8 mouse cellular contexts compared by ENCODE assay signal in the genomic region with DNA sequence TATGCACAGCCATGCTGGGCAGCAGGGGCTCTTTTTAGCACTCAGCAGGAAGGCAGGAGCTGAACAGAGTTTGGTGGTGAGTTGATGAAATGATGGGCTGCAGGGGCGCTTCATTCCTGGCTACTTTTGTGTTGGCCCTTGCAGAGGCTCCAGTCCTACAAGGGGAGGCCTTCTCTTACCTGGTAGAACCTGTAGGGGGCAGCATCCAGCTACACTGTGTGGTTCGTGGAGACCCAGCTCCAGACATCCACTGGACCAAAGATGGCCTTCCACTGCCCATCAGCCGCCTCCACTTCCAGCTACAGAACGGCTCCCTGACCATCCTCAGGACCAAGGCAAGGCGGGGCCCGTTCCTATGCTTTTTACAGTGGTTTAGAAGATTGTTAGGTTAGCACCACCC. TPM values are rescaled to one million over a fixed set of nuclear protein-coding genes. Genes with fewer than 3 reads are reported as not detected.
DNase-seq lines count a peak whose midpoint lies in the region; ATAC-seq and TF ChIP-seq lines count a peak whose summit lies in the region.

No protein-coding gene starts in this region.

- no peak overlapping the region for H3K4me3 ChIP-seq in E14TG2a.4 (replicated peaks; ENCODE audit: low read length)
- no peak overlapping the region for H3K4me3 ChIP-seq in embryonic facial prominence, embryonic 10.5 days
- no peak overlapping the region for H3K4me3 ChIP-seq in neural tube, embryonic 11.5 days (ENCODE audit: low read depth, low read length)

- H3K27ac ChIP-seq in embryonic facial prominence, embryonic 10.5 days (replicated peaks) = no peak overlapping the region
- no peak overlapping the region for H3K27ac ChIP-seq in neural tube, embryonic 11.5 days (ENCODE audit: low read depth, low read length)

- 30% methylated on average over 6 of the region's 6 CpGs for WGBS in embryonic facial prominence, embryonic 10.5 days
- 36% methylated on average over 6 of the region's 6 CpGs for WGBS in neural tube, embryonic 11.5 days

- no peak for ATAC-seq in neural tube, embryonic 11.5 days (ENCODE audit: insufficient read depth, low FRiP score, low TSS enrichment)
- ATAC-seq in erythroid progenitor cell, adult 5-6 weeks (replicated peaks; ENCODE audit: low FRiP score, poor library complexity, severe bottlenecking) = no peak

- TF ChIP-seq CTCF in E14TG2a.4 (conservative IDR thresholded peaks at IDR 0.05; ENCODE audit: low read length) = peak; percentile 63

- H3K9ac ChIP-seq in neural tube, embryonic 11.5 days (ENCODE audit: low read length) = no peak overlapping the region

- H3K4me1 ChIP-seq in E14TG2a.4 (replicated peaks; ENCODE audit: low read depth, low read length) = 0 out of 2 replicates have a peak, but pooled peaks cover 3% of the 10 kb centered on the region
- H3K4me1 ChIP-seq in embryonic facial prominence, embryonic 10.5 days = peaks cover 17% of the 10 kb centered on the region
- no peaks in the 10 kb centered on the region for H3K4me1 ChIP-seq in neural tube, embryonic 11.5 days (ENCODE audit: control insufficient read depth, insufficient read depth, low read length)

- H3K27me3 ChIP-seq in E14TG2a.4 (ENCODE audit: insufficient read depth, low read length) = peaks cover 4% of the 10 kb centered on the region; the same call in 1 of the 2 replicates
- peaks cover 16% of the 10 kb centered on the region; the same call in 1 of the 2 replicates for H3K27me3 ChIP-seq in embryonic facial prominence, embryonic 10.5 days (replicated peaks; ENCODE audit: low read depth, poor library complexity, severe bottlenecking)
- H3K27me3 ChIP-seq in neural tube, embryonic 11.5 days (ENCODE audit: control insufficient read depth, insufficient read depth, low read length) = no peaks in the 10 kb centered on the region

- no peaks in the 10 kb centered on the region for H3K36me3 ChIP-seq in E14TG2a.4 (ENCODE audit: insufficient read depth, low read length)
- H3K36me3 ChIP-seq in embryonic facial prominence, embryonic 10.5 days (replicated peaks) = no peaks in the 10 kb centered on the region
- H3K36me3 ChIP-seq in neural tube, embryonic 11.5 days (ENCODE audit: control insufficient read depth, insufficient read depth, low read length) = no peaks in the 10 kb centered on the region

- H3K4me2 ChIP-seq in neural tube, embryonic 11.5 days (ENCODE audit: low read depth) = no peak overlapping the region

- DNase-seq in left cerebral cortex, adult 18-20 months (ENCODE audit: low spot score in 2 of 2) = peak; percentile 30 to 48
- DNase-seq in left cerebral cortex, adult 11 months (ENCODE audit: low spot score) = no peak
- peak; percentile 64 for DNase-seq in ZHBTc4 (ENCODE audit: low read depth, low spot score)
- DNase-seq in embryonic facial prominence, embryonic 10.5 days (ENCODE audit: low spot score) = peak; percentile 64
- DNase-seq in layer of hippocampus, adult 9-10 months (ENCODE audit: low spot score) = peak; percentile 39
- DNase-seq in neural tube, embryonic 11.5 days (ENCODE audit: low spot score) = peak; percentile 59

- H3K9me3 ChIP-seq in E14TG2a.4 (ENCODE audit: low read length) = no peaks in the 10 kb centered on the region
- H3K9me3 ChIP-seq in embryonic facial prominence, embryonic 10.5 days = no peaks in the 10 kb centered on the region
- no peaks in the 10 kb centered on the region for H3K9me3 ChIP-seq in neural tube, embryonic 11.5 days (ENCODE audit: control insufficient read depth, low read length)

RNA-seq across cellular contexts. Expression of gene Ass1, which starts 34.4 kb away (rescaled TPM):
- total RNA-seq in left cerebral cortex, adult 18-20 months (2021) = 10 to 100 TPM; 44.0 to 49.5 TPM
- 13.0 and 16.1 TPM in 2 replicates for polyA plus RNA-seq in embryonic facial prominence, embryonic 10.5 days (2016; fragmentation: Nextera tagmentation; extraction: Ambion mirVana)
- 30.8 and 34.5 TPM in 2 replicates for polyA plus RNA-seq in neural tube, embryonic 11.5 days (2014; fragmentation: Nextera tagmentation; extraction: Ambion mirVana)
- total RNA-seq in erythroid progenitor cell, adult 5-6 weeks (2015; ENCODE audit: low replicate concordance) = 5.0 and 15.1 TPM in 2 replicates
- total RNA-seq in erythroid progenitor cell, adult 5-6 weeks (2017; ENCODE audit: low replicate concordance) = 3.9 and 6.1 TPM in 2 replicates
